Mouse (Mus musculus) ES-E14 (cell line): ENCODE results near the gene Hist1h4j.

ENCODE experiments used
- CHD2 ChIP-seq: IDR thresholded peaks from 2 replicates; pipeline ENCODE4 v1.6.1; 2014; ENCODE audit warnings: mild to moderate bottlenecking, low read depth, low read length, inconsistent platforms
- ZC3H11A ChIP-seq: IDR thresholded peaks from 2 replicates; pipeline ENCODE4 v1.6.1; 2012; ENCODE audit warnings: low read depth, mild to moderate bottlenecking, inconsistent platforms, low read length, borderline replicate concordance

DNA sequence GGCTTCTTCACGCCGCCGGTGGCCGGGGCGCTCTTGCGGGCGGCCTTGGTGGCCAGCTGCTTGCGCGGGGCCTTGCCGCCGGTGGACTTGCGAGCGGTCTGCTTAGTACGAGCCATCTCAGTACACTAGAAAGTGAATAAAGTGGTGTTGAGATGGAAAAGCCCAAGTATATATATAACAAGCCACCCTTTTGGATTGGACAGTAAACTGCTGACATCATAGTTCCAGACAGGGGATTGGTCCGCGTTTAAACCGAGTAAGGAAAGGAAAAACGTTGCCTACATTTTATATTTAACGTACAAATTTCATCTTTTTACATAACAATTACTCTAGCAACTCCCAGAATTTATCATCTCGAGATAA, 48.4 kb downstream of the Hist1h4j start, which contains the start of gene Hist1h3i:
- TF ChIP-seq ZC3H11A = no peak
- no peak for TF ChIP-seq CHD2
